Mouse (Mus musculus): ENCODE data around the gene Papln.

- TF ChIP-seq POLR2A (IDR thresholded peaks at IDR 0.05; ENCODE audit: low read depth, low read length) (no peak), CTCF (IDR thresholded peaks at IDR 0.05; ENCODE audit: extremely low read depth, insufficient read length, insufficient replicate concordance, low read depth, low read length) (no peak)
Observed at GRCm38 (mm10) chr12:83776766-83777165, 13.3 kb downstream of the Papln start.

Measured in small intestine, adult 2 months (tissue).